Mouse (Mus musculus) embryonic facial prominence, embryonic 14.5 days (tissue): Measurements from ENCODE around the gene Hoxc5. TPM values are rescaled to one million over a fixed set of nuclear protein-coding genes. Genes with fewer than 3 reads are reported as not detected.

Experiments
- ATAC-seq: fragments of 200-750 bp; cut with Nextera tagmentation; 2 replicates; pipeline ENCODE4 v1.8.0; 2017; ENCODE audit warnings: low read depth, moderate number of reproducible peaks, moderate TSS enrichment
- DNase-seq: peaks from one replicate; pipeline ENCODE4 v3.0.0-alpha.2; 2015; ENCODE audit warnings: low spot score
- H3K27ac ChIP-seq: fragments of 300-500 bp; sonication (generic); replicated peaks from 2 replicates; pipeline ENCODE4 v1.5.1; 2014; ENCODE audit warnings: low read depth, mild to moderate bottlenecking, low read length, moderate library complexity
- H3K27me3 ChIP-seq: fragments of 300-500 bp; sonication (generic); replicated peaks from 2 replicates; pipeline ENCODE4 v1.6.1; 2014; ENCODE audit warnings: low read length; ENCODE audit not compliant: control insufficient read depth, insufficient read depth
- H3K36me3 ChIP-seq: fragments of 300-500 bp; sonication (generic); 2 replicates; pipeline ENCODE4 v1.6.1; 2014; ENCODE audit warnings: low read length, mixed read lengths; ENCODE audit not compliant: control insufficient read depth, insufficient read depth
- H3K4me1 ChIP-seq: fragments of 300-500 bp; sonication (generic); 2 replicates; pipeline ENCODE4 v1.6.1; 2014; ENCODE audit warnings: antibody characterized with exemption, low read length; ENCODE audit not compliant: control insufficient read depth, insufficient read depth
- H3K4me2 ChIP-seq: fragments of 300-500 bp; sonication (generic); 2 replicates; pipeline ENCODE4 v1.6.1; 2014; ENCODE audit warnings: low read depth, mild to moderate bottlenecking, low read length, moderate library complexity, mixed read lengths
- H3K4me3 ChIP-seq: fragments of 300-500 bp; sonication (generic); 2 replicates; pipeline ENCODE4 v1.5.1; 2014; ENCODE audit warnings: low read depth, mild to moderate bottlenecking, low read length
- H3K9ac ChIP-seq: fragments of 300-500 bp; sonication (generic); 2 replicates; pipeline ENCODE4 v1.6.1; 2014; ENCODE audit warnings: low read depth, mild to moderate bottlenecking, low read length, moderate library complexity, mixed read lengths
- H3K9me3 ChIP-seq: fragments of 300-500 bp; sonication (generic); 2 replicates; pipeline ENCODE4 v1.6.1; 2016; ENCODE audit warnings: low read length; ENCODE audit not compliant: control insufficient read depth
- WGBS: fragments of 180-500 bp; shearing (Covaris S2); extraction: QIAGEN DNeasy Blood & Tissue Kit; methylation state at CpG from one replicate; pipeline ENCODE4 v1.1.7; 2014; 5-methylcytosine and 5-hydroxymethylcytosine counted together
- polyA plus RNA-seq: library from polyadenylated mRNA; unstranded; fragments of >200 nt; fragmentation: Nextera tagmentation; extraction: Ambion mirVana; gene quantifications from 2 replicates; pipeline ENCODE4 v1.2.1, GENCODE M21; 2014

The Hoxc5 gene
- polyA plus RNA-seq, 1 experiment from 2014 or later = 0.96 TPM

- WGBS = 12% methylated on average over 6 of the region's 6 CpGs
- Histone ChIP-seq H3K4me3 (no peak overlapping the region), H3K4me2 (no peak overlapping the region), H3K27me3 (peaks cover 100% of the 10 kb centered on the region), H3K4me1 (no peaks in the 10 kb centered on the region), H3K27ac (no peak overlapping the region), H3K9me3 (no peaks in the 10 kb centered on the region), H3K36me3 (no peaks in the 10 kb centered on the region), H3K9ac (no peak overlapping the region)
- DNase-seq = no peak
- ATAC-seq = no peak
Measured at GRCm38 (mm10) chr15:102922636-102923500, 44.4 kb upstream of the Hoxc5 start.

DNA sequence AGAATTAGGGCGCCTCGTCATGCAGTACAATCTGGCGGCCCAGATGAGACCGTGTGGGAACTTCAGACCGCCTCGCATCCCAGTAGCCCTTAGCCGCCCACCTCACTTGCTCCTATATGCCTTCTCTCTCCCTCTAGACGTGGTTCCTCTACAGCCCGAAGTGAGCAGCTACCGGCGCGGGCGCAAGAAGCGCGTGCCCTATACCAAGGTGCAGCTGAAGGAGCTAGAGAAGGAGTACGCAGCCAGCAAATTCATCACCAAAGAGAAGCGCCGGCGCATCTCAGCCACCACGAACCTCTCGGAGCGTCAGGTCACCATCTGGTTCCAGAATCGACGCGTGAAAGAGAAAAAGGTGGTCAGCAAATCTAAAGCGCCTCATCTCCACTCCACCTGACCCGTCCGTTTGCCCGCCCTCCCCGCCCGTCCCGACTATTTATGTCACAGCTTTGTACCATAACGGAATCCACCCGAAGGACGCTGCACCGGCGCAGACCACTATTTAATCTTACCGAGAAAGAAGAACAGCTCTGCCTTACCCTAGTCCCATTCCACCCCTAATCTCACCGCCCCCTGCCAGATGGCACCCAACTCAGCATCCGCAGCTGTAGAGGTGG lies 40.1 kb upstream of the Hoxc5 start:
- Histone ChIP-seq H3K4me1 (no peaks in the 10 kb centered on the region), H3K27me3 (peaks cover 100% of the 10 kb centered on the region), H3K9ac (no peak overlapping the region), H3K4me2 (no peak overlapping the region), H3K36me3 (no peaks in the 10 kb centered on the region), H3K9me3 (no peaks in the 10 kb centered on the region), H3K27ac (no peak overlapping the region), H3K4me3 (no peak overlapping the region)
- DNase-seq (no peak), ATAC-seq (no peak)
- WGBS = 3% methylated on average over 37 of the region's 40 CpGs

- Histone ChIP-seq H3K36me3 (no peaks in the 10 kb centered on the region), H3K27me3 (peaks cover 100% of the 10 kb centered on the region), H3K4me2 (no peak overlapping the region), H3K4me1 (no peaks in the 10 kb centered on the region), H3K9ac (no peak overlapping the region), H3K27ac (no peak overlapping the region), H3K4me3 (no peak overlapping the region), H3K9me3 (no peaks in the 10 kb centered on the region)
- DNase-seq = no peak
- no peak for ATAC-seq
- 2% methylated on average over 23 of the region's 23 CpGs for WGBS
Measured at GRCm38 (mm10) chr15:102931706-102932358, 35.4 kb upstream of the Hoxc5 start.

DNA sequence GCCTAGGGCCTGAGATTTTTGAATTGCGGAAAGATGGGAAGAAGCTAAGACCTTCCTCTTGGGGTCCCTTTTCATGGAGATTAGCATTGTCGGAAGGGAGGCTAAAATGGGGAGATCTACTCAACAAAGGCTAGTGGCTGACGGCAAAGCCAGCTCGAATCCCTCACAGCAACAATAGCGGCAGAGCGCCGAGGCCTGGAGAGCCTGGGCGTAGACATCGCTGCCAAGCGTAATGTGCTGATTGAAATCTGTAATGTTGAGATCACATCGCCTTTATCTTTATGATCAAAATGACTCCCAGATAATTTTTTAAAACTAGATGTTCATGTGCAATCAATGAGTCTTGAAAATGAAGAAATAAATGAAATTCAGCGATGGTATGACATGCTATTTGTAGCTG lies 32.8 kb upstream of the Hoxc5 start:
- DNase-seq = no peak
- H3K4me2 ChIP-seq = no peak overlapping the region
- WGBS = 2% methylated on average over 12 of the region's 12 CpGs
- no peak overlapping the region for H3K4me3 ChIP-seq
- H3K27me3 ChIP-seq = peaks cover 100% of the 10 kb centered on the region
- H3K4me1 ChIP-seq = no peaks in the 10 kb centered on the region
- no peak for ATAC-seq
- no peaks in the 10 kb centered on the region for H3K36me3 ChIP-seq
- H3K27ac ChIP-seq = no peak overlapping the region
- no peak overlapping the region for H3K9ac ChIP-seq
- H3K9me3 ChIP-seq = no peaks in the 10 kb centered on the region

DNA sequence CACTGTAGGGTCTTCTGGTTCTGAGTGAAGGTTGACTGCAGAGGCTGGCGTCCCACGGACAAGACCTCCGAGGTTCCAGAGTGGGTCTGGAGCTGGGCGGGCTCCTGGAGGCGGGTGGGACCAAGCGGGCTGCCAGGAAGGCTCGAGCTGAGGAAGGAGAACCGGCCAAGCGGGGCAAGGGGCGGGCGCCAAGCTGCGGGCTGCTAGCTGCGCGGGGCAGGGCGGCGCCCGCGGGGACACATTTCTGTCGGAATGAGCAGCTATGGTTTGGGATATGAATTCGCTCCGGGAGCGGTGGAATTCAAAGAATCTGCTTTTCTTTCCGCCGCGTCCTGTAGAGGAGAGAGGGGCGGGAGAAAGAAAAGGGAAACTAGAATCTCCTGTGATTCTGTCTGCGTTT lies 32.3 kb upstream of the Hoxc5 start:
- ATAC-seq = no peak
- no peak overlapping the region; the same call in 1 of the 2 replicates for H3K4me3 ChIP-seq
- under 1% methylated on average over 26 of the region's 27 CpGs for WGBS
- no peak overlapping the region for H3K27ac ChIP-seq
- H3K9ac ChIP-seq = no peak overlapping the region
- H3K4me1 ChIP-seq = no peaks in the 10 kb centered on the region
- no peaks in the 10 kb centered on the region for H3K9me3 ChIP-seq
- H3K4me2 ChIP-seq = peak overlapping the region; percentile 29; the same call in 1 of the 2 replicates
- DNase-seq = peak; percentile 14
- H3K27me3 ChIP-seq = peaks cover 100% of the 10 kb centered on the region
- H3K36me3 ChIP-seq = no peaks in the 10 kb centered on the region

GRCm38 (mm10) chr15:102936279-102936972 lies 30.8 kb upstream of the Hoxc5 start, which contains the start of gene Hoxc12:
Hoxc12 (plus strand) TSS chr15:102936757.
- under 1% methylated on average over 26 of the region's 31 CpGs for WGBS
- Histone ChIP-seq H3K27ac (no peak within 1 kb of the TSS), H3K27me3 (peaks cover 100% of the 10 kb centered on the region), H3K9me3 (no peaks in the 10 kb centered on the region), H3K4me3 (no peak within 1 kb of the TSS), H3K36me3 (no peaks in the 10 kb centered on the region), H3K4me1 (no peaks in the 10 kb centered on the region), H3K9ac (no peak within 1 kb of the TSS), H3K4me2 (no peak within 1 kb of the TSS)
- ATAC-seq (no peak), DNase-seq (no peak)

GRCm38 (mm10) chr15:102937036-102937666 lies 30.1 kb upstream of the Hoxc5 start:
- WGBS = 1% methylated on average over 35 of the region's 50 CpGs
- Histone ChIP-seq H3K4me2 (no peak overlapping the region), H3K27ac (no peak overlapping the region), H3K4me3 (no peak overlapping the region), H3K9ac (no peak overlapping the region), H3K4me1 (no peaks in the 10 kb centered on the region), H3K9me3 (no peaks in the 10 kb centered on the region), H3K27me3 (peaks cover 100% of the 10 kb centered on the region), H3K36me3 (no peaks in the 10 kb centered on the region)
- no peak for DNase-seq
- no peak for ATAC-seq
